Mouse (Mus musculus) embryonic facial prominence, embryonic 10.5 days (tissue): ENCODE results near the gene Nrsn2. TPM values are rescaled to one million over a fixed set of nuclear protein-coding genes. Genes with fewer than 3 reads are reported as not detected.

Experiments used
- DNase-seq: peaks from one replicate; pipeline ENCODE4 v3.0.0-alpha.2; 2017; ENCODE audit warnings: low spot score
- H3K27ac ChIP-seq: fragments of 300-500 bp; sonication (generic); replicated peaks from 2 replicates; pipeline ENCODE4 v1.5.1; 2016; ENCODE audit warnings: mild to moderate bottlenecking
- H3K27me3 ChIP-seq: fragments of 300-500 bp; sonication (generic); replicated peaks from 2 replicates; pipeline ENCODE4 v1.6.1; 2016; ENCODE audit warnings: low read depth, mild to moderate bottlenecking; ENCODE audit not compliant: poor library complexity, severe bottlenecking
- H3K36me3 ChIP-seq: fragments of 300-500 bp; sonication (generic); replicated peaks from 2 replicates; pipeline ENCODE4 v1.6.1; 2016; ENCODE audit warnings: mild to moderate bottlenecking, moderate library complexity
- H3K4me1 ChIP-seq: fragments of 300-500 bp; sonication (generic); 2 replicates; pipeline ENCODE4 v1.6.1; 2016
- H3K4me3 ChIP-seq: fragments of 300-500 bp; sonication (generic); 2 replicates; pipeline ENCODE4 v1.5.1; 2016; ENCODE audit warnings: mild to moderate bottlenecking, moderate library complexity
- H3K9me3 ChIP-seq: fragments of 300-500 bp; sonication (generic); 2 replicates; pipeline ENCODE4 v1.6.1; 2016; ENCODE audit warnings: mild to moderate bottlenecking
- WGBS: fragments of 180-500 bp; shearing (Covaris S2); methylation state at CpG from one replicate; pipeline ENCODE4 v1.1.7; 2016; 5-methylcytosine and 5-hydroxymethylcytosine counted together
- polyA plus RNA-seq: library from polyadenylated mRNA; unstranded; fragments of >200 nt; fragmentation: Nextera tagmentation; extraction: Ambion mirVana; gene quantifications from 2 replicates; pipeline ENCODE4 v1.2.1, GENCODE M21; 2016

The Nrsn2 gene
- polyA plus RNA-seq, 1 experiment from 2014 or later: 2.5 TPM

GRCm38 (mm10) chr2:152347722-152348121, 28.7 kb downstream of the Nrsn2 start:
- 75% methylated on average over 2 of the region's 2 CpGs for WGBS
- Histone ChIP-seq H3K36me3 (no peaks in the 10 kb centered on the region), H3K4me3 (no peak overlapping the region), H3K27ac (no peak overlapping the region), H3K9me3 (no peaks in the 10 kb centered on the region), H3K27me3 (peaks cover 23% of the 10 kb centered on the region), H3K4me1 (peaks cover 23% of the 10 kb centered on the region)
- DNase-seq: no peak

DNA sequence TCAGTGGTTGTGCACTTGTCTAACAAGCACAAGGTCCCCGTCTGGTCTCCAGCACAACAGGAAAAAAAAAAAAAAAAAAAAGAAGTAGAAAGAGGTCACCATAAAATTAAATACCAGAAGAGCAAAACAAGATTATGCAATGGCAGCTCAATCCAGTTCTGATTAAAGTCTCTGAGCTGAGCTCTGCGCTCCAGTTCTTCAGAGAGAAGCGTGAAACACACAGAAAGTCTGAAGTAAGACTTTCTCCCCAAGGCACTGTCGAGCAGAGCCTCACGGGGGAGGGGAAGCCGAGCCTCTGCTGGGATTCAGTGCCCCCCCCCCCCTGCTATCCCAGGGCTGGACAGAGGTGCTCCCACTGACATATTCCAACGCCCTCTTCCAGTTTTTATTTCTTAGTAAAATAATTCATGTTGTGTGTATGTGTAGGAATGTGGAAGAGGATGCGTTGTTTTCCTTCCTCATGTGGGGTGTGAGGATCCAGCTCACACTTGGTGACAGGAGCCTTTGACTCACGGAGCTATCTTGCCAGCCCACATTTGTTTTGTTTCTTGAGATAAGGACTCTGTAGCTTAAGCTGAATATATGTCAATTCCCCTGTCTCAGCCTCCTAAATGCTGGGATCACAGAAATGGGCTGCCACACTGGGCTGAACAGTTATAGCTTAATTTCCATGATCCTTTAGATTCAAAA, 29.5 kb downstream of the Nrsn2 start:
- H3K9me3 ChIP-seq: no peaks in the 10 kb centered on the region
- WGBS: 34% methylated on average over 9 of the region's 9 CpGs
- H3K4me1 ChIP-seq: peaks cover 23% of the 10 kb centered on the region
- DNase-seq: no peak
- no peaks in the 10 kb centered on the region for H3K36me3 ChIP-seq
- H3K27me3 ChIP-seq: peaks cover 31% of the 10 kb centered on the region
- no peak overlapping the region for H3K27ac ChIP-seq
- H3K4me3 ChIP-seq: no peak overlapping the region

GRCm38 (mm10) chr2:152345393-152345792, 31.0 kb downstream of the Nrsn2 start:
- 46% methylated on average over 6 of the region's 6 CpGs for WGBS
- H3K4me3 ChIP-seq: no peak overlapping the region
- no peaks in the 10 kb centered on the region for H3K36me3 ChIP-seq
- no peak overlapping the region for H3K27ac ChIP-seq
- no peaks in the 10 kb centered on the region for H3K9me3 ChIP-seq
- peaks cover 33% of the 10 kb centered on the region for H3K27me3 ChIP-seq
- peaks cover 23% of the 10 kb centered on the region for H3K4me1 ChIP-seq
- no peak for DNase-seq

- Histone ChIP-seq H3K4me1 (peaks cover 23% of the 10 kb centered on the region), H3K4me3 (no peak overlapping the region), H3K27me3 (peaks cover 33% of the 10 kb centered on the region), H3K27ac (no peak overlapping the region), H3K36me3 (no peaks in the 10 kb centered on the region), H3K9me3 (no peaks in the 10 kb centered on the region)
- 65% methylated on average over 5 of the region's 5 CpGs for WGBS
- no peak for DNase-seq
Observed at GRCm38 (mm10) chr2:152344909-152345308, 31.5 kb downstream of the Nrsn2 start.

DNA sequence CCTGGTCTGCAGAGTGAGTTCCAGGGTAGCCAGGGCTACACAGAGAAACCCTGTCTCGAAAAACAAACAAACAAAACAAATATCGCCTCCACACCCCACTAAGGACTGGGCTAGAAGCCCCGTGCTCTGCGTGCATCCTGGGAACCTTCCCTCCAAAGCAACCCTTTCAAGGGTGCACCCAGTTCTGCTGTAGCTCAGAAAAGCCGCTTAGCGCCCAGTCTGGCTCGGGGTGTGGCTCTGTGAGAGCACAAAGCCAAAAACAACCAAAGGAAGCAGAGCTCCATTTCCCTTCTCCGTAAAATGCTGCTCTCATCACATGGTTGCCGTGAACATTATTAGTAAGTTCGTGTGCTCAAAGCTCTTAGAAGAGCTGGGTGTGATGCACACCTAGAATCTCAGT, 32.1 kb downstream of the Nrsn2 start:
- WGBS: 12% methylated on average over 10 of the region's 10 CpGs

DNA sequence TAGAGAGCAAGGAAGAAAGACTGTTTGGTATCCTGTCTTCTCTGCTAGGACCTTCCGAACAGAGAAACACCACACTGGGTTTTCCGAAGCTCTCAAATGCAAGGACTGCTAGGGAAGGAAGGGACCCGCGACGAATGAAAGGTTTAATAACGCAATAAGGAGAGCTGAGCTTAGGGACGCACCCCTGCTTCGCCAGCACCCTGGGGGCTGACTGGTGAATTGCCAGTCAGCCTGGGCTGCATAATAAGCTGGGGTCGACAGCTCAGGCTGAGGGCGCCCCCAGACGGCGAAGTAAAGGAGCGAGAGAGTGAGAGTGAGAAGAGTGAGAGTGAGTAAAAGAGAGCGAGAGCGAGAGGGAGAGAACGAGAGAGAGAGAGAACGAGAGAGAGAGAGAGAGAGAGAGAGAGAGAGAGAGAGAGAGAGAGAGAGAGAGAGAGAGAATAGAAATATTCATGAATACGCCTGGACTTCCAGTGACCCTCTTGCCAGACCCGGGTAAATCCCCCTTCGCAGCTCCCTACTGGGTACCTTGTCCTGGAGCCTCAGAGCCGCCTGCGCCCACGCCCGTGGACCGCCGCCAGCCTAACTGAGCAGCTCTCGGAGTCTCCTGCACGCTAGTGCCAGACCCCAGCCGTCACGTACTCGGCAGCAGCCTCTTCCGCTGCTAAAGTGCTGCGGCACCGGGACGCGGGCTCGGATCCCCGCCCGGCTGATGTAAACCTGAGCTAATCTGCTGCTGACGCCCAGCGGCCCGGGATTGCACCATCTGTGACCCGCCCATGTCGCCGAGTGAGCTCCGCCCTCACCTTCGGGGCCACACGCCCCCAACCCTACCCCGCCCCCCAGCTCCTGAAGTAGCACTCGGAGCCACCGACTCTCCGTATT, 32.9 kb downstream of the Nrsn2 start, which contains the start of gene Trib3:
Gene Trib3, minus strand, starts transcription at position 704 of the 885 bp plus-strand sequence.
- Histone ChIP-seq H3K9me3 (no peaks in the 10 kb centered on the region), H3K4me3 (peak within 1 kb of the TSS; percentile 71), H3K27ac (peak within 1 kb of the TSS; percentile 78), H3K36me3 (no peaks in the 10 kb centered on the region), H3K4me1 (peaks cover 23% of the 10 kb centered on the region), H3K27me3 (peaks cover 33% of the 10 kb centered on the region)
- WGBS: under 1% methylated on average over 52 of the region's 52 CpGs
- peak; percentile 86 for DNase-seq

More for the DNA sequence above, 32.1 kb downstream of the Nrsn2 start:
- Histone ChIP-seq H3K4me3 (peak overlapping the region; percentile 71), H3K27ac (0 out of 2 replicates have a peak overlapping the region, but pooled peaks have one; percentile 78), H3K9me3 (no peaks in the 10 kb centered on the region), H3K4me1 (peaks cover 23% of the 10 kb centered on the region), H3K36me3 (no peaks in the 10 kb centered on the region), H3K27me3 (peaks cover 33% of the 10 kb centered on the region)
- no peak for DNase-seq

DNA sequence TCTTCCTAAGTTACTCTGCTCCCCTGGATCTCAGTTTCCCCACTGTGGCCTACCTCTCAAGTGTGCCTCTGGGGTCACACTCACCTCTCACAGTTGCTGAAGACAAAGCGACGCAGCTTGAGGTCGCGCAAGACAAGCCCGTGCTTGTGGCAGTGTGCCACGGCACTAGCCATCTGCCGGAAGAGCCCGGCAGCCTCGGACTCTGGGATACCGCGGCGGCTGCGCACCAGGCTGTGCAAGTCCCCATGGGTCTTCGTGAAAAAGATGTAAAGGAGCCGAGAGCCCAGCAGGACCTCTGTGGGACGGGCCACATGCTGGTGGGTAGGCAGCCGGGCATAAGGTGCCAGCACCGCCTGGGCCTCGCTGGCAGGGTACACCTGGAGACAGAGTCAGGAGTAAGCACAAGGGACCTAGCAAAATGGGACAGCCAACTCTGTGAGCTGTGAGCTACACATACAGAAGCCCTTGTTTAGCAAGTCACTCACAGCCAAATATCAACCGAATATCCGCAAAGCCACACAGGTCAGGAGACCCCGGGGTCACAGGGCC, 36.7 kb downstream of the Nrsn2 start:
- peaks cover 20% of the 10 kb centered on the region for H3K4me1 ChIP-seq
- no peaks in the 10 kb centered on the region for H3K36me3 ChIP-seq
- peaks cover 34% of the 10 kb centered on the region for H3K27me3 ChIP-seq
- no peak overlapping the region for H3K4me3 ChIP-seq
- no peaks in the 10 kb centered on the region for H3K9me3 ChIP-seq
- DNase-seq: no peak
- H3K27ac ChIP-seq: no peak overlapping the region
- WGBS: 89% methylated on average over 22 of the region's 22 CpGs

DNA sequence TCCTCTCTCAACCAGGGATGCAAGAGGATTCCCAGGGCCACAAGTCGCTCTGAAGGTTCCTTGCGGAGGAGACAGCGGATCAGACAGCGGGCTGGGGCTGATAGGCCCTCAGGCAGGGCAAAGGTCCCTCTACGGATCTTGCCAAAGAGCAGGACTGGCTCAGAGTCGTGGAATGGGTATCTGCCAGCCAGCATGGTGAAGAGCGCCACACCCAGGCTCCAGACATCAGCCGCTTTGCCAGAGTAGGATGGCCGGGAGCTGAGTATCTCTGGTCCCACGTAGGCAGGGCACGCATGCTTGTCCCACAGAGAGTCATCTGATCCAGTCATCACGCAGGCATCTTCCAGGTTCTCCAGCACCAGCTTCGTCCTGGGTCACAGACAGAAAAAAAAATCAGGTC, 38.1 kb downstream of the Nrsn2 start:
- DNase-seq: no peak
- no peaks in the 10 kb centered on the region for H3K9me3 ChIP-seq
- WGBS: 75% methylated on average over 13 of the region's 13 CpGs
- peaks cover 10% of the 10 kb centered on the region; the same call in 1 of the 2 replicates for H3K4me1 ChIP-seq
- no peaks in the 10 kb centered on the region for H3K36me3 ChIP-seq
- H3K27ac ChIP-seq: no peak overlapping the region
- H3K27me3 ChIP-seq: peaks cover 32% of the 10 kb centered on the region
- H3K4me3 ChIP-seq: no peak overlapping the region

- no peak overlapping the region for H3K4me3 ChIP-seq
- DNase-seq: no peak
- 91% methylated on average over 11 of the region's 11 CpGs for WGBS
- no peaks in the 10 kb centered on the region for H3K9me3 ChIP-seq
- no peaks in the 10 kb centered on the region for H3K36me3 ChIP-seq
- no peak overlapping the region for H3K27ac ChIP-seq
- peaks cover 26% of the 10 kb centered on the region for H3K27me3 ChIP-seq
- peaks cover 6% of the 10 kb centered on the region; the same call in 1 of the 2 replicates for H3K4me1 ChIP-seq
Observed at GRCm38 (mm10) chr2:152337591-152338212, 38.7 kb downstream of the Nrsn2 start.

- Histone ChIP-seq H3K4me1 (peaks cover 9% of the 10 kb centered on the region), H3K27ac (no peak overlapping the region; the same call in 1 of the 2 replicates), H3K36me3 (no peaks in the 10 kb centered on the region), H3K9me3 (no peaks in the 10 kb centered on the region), H3K4me3 (no peak overlapping the region), H3K27me3 (peaks cover 17% of the 10 kb centered on the region)
- WGBS: 85% methylated on average over 1 of the region's 1 CpGs
- DNase-seq: no peak
Observed at GRCm38 (mm10) chr2:152336856-152337255, 39.6 kb downstream of the Nrsn2 start.

DNA sequence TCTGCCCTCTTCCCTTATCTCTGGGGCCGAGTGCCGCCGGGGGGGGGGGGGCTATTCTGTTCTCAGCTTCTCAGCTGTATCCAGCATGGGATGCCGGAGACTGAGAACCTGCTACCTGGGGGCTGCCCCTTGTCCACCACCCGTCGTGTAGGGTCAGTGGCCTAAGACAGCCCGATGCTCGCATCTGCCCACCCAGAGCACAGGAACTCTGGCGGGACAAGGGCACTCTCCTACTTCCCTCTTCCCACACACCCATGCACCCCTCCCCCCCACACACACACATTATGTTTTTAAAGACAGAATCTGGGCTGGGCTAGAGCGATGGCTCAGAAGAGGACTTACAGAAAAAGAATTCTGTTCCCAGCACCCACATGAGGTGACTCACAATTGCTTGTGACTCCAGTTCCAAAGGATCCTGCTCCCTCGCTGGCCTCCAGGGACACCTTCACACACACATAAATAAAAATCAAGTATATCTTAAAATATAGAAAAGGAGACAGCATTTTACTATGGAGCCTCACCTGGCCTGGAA, 41.1 kb downstream of the Nrsn2 start:
- 53% methylated on average over 11 of the region's 11 CpGs for WGBS
- H3K4me1 ChIP-seq: peaks cover 24% of the 10 kb centered on the region
- no peak overlapping the region for H3K4me3 ChIP-seq
- peaks cover 15% of the 10 kb centered on the region; the same call in 1 of the 2 replicates for H3K27me3 ChIP-seq
- DNase-seq: no peak
- peaks cover 5% of the 10 kb centered on the region for H3K36me3 ChIP-seq
- no peak overlapping the region for H3K27ac ChIP-seq
- H3K9me3 ChIP-seq: no peaks in the 10 kb centered on the region
